Mouse (Mus musculus) WW6 (cell line): ENCODE data around the gene Nisch.

Experiments used
- DNase-seq: peaks from one replicate; pipeline ENCODE4 v3.0.0-alpha.2; 2013; ENCODE audit warnings: low read depth, low spot score

Nisch gene

DNA sequence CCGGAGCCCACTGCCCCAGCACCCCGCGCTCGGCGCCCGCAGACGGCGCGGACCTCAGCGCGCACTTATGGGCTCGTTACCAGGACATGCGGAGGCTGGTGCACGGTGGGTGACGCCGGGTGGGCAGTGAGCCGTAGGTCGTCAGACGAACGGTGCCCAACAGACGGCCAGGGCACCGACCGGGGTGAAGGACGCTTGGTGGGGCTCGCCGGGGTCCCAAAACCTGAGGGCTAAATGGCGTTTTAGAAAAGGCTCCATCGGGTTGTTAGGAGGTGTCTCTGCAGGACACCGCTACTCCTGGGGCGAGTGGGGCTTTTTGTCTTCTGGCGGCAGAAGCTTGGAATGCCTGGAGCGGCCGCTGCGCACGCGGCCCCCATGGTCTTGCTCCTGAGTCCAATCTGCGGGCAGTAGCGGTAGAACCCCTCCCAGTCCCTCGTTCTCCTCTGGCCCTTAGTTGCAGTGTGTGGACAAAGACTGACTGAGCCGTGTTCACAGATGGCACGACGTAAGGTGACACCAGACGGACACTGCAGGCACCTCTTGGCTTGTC, 85.4 kb downstream of the Nisch start:
- DNase-seq, result no peak

DNA sequence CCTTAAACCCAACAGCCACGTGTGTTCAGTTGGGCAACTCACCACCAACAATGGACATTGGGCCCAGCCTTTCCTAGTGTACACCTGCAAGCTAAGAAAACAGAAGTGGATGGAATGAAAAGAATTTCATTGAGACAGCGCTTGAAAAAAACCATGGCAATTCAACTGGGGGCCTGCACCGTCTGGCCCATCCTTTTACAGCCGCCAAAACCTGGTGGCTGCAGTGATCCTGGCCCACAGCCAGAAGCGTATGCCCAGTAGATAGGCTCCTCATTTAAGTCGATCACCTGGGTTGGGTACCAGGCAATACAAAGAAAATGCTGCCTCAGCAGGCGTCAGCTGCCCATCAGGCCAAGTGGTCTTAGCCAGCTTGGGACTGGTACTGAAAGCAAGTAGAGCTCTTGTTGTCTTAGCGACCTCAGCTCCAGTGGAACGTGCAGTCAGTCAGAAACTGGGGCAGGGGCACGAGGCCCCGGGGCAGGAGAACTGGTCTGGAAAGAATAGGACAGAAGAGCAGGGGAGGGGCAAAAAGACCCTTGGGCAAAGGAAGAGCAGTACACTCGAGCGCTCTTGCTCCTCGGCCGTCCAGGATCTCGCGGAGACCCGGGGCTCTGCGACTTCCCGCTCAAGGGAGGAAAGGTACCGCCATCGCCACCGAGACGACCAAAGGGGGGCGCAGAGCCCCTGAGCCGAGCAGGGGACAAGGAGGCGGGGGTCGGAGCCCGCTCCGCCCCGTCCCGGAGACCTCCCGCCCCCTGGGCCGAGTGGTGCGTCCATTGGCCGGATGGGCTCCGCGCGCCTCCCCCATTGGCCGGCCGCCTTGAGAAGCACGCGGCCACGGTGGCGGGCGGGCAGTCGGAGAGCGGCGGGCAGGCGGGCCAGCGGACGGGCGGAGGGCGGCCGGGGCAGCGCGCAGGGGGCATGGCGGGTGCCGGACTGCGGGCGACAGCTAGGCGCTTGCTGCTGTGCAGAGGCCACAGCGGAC, 86.2 kb downstream of the Nisch start, which contains the start of gene Nt5dc2:
Gene Nt5dc2, plus strand, starts transcription at position 818 of the 985 bp plus-strand sequence.
- peak; percentile 65 for DNase-seq

DNA sequence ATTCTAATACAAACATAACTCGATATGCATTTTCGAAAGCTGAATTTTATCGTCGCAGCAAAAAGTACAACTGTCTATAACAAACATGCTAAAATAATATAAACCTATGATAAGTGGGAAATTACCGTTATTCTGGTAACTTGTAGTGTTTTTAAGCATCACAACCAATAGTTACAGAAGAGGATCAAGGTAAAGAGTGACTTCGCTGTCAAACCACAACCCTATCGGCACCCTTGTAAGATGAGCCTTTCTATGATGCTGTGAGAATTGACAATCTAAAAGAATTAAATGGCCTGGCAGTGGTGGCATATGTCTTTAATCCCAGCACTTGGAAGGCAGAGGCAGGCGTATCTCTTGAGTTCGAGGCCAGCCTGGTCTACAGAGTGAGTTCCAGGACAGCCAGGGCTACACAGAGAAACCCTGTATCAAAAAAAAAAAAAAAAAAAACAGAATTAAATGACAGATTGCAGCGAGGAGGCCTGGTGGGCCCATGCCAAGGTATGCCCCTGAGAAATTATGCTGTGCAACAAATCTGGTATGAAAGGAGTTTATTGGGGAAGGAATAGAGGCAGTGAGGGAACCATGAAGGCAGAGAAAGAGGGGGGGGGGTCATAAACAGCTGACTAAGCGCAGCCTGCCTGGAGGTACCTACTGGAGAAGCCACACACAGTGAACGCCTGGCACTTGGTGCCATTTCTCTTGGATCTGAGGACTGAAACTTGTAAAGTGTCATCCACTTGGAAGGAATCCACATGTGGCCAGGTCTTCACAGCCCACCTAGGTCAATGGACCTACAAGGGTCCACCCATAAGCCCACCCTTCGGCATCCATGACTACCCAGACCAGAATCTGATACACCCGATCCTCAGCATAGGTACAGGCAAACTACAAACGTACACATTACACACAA, 87.2 kb downstream of the Nisch start:
- no peak for DNase-seq

DNA sequence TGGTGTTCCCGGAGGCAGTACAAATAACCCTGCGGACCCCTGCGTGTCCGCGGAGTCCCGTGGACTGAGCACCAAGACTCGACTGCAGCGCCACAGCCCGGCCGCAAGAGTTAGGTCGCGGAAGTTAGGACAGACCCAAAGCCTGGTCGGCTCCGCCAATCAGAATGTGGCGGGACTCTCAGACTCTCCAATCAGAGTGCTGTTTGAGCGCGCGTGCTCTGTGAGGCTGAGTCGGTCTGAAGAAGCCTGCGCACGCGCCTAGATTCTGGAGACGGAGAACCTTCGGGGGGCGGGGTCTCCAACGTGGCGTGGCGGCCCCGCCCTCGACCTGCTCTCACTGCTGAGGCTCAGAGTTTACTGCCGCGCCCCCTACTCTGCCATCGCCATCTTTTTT, 87.9 kb downstream of the Nisch start, which contains the start of gene Smim4:
Gene Smim4, minus strand, starts transcription at position 131 of the 394 bp plus-strand sequence.
- peak; percentile 93 for DNase-seq

DNA sequence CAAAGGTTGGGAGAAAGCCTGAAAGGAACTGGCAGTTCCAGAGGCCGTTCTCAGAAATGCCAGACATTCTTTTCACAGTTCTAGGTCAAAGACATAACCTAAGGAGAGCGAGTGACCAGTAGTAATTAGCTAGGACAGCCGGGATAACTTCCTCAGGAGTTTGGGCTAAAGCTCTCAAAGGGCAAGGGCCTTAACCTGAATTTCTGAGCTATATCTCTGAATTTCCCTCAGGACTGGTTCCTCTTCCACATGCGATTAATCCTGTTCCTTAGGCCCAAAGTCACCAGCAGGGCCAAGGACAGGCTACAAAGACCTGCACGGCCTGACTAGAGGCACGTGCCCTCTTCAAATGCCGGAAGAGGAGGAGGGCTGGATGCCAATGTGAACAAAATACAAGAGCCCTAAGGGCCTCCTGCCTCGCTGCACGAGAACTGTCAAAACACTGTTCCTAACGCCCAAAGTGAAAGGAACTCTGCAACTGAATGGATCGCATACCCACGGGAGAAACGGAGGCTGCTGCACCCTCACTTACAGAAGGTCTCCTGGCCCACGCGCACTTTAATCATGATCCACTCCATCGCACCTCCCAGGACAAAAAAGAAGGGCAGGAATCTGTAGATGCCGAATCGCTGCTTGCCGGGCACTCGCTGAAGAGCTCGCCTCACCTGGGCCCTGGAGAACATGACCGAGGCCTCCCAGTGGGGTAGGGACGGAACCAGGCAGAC, 88.5 kb downstream of the Nisch start:
- DNase-seq, result no peak

DNA sequence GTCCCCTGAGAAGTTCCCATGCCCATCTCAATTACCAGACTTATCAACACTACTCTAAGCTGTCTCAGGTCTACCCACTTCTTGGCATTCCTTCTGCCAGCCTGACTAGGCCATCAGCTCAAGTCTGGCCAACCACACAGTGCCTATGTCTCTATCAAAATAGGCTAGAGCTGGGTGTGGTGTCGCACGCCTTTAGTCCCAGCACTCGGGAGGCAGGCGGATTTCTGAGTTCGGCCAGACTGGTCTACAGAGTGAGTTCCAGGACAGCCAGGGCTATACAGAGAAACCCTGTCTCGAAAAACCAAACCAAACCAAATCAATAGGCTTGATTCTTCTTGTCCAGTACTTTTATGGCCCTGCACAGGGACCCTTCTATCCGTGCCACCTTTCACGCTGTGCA, 89.9 kb downstream of the Nisch start:
- DNase-seq, result no peak

DNA sequence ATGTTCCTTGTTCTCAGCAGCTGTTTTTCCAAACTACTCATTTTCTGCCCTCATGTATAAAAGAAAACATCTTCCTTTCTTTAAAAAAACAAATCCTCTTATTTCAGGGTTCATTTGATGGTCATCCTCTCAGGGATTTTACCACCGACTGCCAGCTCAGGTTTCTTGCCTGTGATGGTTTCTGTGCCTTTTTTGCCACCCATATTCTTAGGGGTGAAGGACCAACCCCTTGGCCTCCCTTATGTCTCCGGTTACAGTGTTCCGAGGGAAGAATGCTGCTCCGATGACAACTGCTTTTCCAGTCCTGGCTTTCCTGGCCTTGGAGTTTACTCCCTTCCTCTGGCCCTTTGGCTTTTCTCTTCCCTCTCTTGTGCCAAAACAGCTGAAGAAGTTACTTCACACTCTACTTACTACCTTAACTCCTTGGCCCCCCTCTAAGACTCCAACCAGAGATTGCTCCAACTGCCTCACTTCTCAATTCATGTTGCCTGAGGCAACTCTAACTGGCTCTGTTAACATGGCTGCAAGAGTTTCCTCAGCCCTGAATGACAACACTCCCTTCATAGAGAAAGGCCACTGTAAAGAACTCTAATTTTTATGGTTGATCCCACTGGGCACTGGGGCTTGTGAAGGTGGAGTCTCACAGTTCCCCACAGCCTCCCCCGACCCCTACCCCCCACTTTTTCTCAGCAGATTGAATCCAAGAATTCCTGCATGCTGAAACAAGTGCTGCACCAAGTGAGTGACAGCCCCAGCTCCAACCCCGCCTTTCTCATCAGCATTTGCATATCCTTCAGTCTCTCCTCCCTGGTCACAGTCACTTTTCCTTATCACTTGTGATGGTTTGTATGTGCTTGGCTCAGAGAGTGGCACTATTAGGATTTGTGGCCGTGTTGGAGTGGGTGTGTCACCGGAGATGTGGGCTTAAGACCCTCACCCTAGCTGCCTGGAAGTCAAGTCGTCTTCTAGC, 91.4 kb downstream of the Nisch start:
- no peak for DNase-seq
